Mouse (Mus musculus) activated CD4-positive, CD25-positive, alpha-beta regulatory T cell, adult 9 weeks (primary cell): ENCODE data around the gene Dmrtc1c2. TPM values are rescaled to one million over a fixed set of nuclear protein-coding genes. Genes with fewer than 3 reads are reported as not detected.

Experiments used
- polyA plus RNA-seq: library from polyadenylated mRNA; unstranded; fragments of 100-300 nt; shearing (Covaris generic); gene quantifications from one replicate; pipeline ENCODE4 v1.2.1, GENCODE M21; 2017

Gene Dmrtc1c2
- not detected for polyA plus RNA-seq

DNA sequence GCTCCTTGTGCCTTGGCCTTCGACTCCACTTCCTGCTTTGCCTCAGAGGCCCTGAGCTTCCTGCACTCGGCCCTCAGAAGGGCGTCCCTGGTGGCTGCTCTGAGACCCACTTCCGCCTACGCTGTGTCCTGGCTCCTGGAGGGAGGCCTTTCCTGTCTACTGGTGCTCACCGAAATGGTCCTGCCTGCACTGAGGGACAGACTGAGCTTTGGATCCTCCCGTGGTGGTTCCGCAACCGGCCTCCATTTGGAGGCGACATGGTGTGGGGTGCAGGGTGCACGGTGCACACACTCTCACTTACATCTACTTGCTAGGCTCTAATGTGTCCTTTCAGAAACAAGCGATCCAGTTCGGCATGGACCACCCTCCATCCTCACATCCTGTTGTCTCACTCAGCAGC, at the start of gene Dmrtc1c2:
Dmrtc1c2 (minus strand) TSS at position 101 of the 400 bp plus-strand sequence.

DNA sequence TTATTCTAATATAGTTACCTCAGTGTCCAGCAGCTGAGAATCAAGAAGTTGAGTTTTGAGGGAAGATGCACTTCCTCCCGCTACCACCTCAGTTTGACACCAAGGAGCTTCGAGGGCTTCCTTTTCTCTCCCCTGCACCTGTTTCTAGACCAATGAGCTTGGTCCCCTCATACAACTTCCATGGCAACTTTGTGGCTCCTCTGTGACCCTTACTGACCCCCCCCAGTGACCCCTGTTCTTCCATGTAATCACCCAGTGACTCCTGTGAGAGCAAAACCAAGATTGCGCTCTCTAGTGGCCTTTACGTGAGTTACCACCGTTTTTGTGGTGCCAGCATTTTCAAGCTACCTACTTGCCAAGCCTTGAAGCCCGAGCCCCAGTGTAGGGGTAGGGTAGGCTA, 13.5 kb upstream of the Dmrtc1c2 start, which contains the start of gene 1700031F05Rik:
1700031F05Rik (minus strand) TSS at position 101 of the 400 bp plus-strand sequence.

GRCm38 (mm10) chrX:102802663-102803062, 51.8 kb downstream of the Dmrtc1c2 start, which contains the start of gene Dmrtc1c1:
TSS of gene Dmrtc1c1 (plus strand) at chrX:102802963.

Other genes starting within 250 kb of the Dmrtc1c2 start
- gene Phka1, start 210.4 kb downstream of the Dmrtc1c2 start, polyA plus RNA-seq, result 0.13 TPM
- gene Gm3880, start 167.6 kb downstream of the Dmrtc1c2 start, polyA plus RNA-seq, result not detected
- not detected for gene Gm9112, start 147.0 kb downstream of the Dmrtc1c2 start, polyA plus RNA-seq
- gene Dmrtc1b, start 146.8 kb downstream of the Dmrtc1c2 start, polyA plus RNA-seq, result not detected
- gene Dmrtc1c1, start 51.7 kb downstream of the Dmrtc1c2 start, polyA plus RNA-seq, result not detected
- not detected for gene 1700031F05Rik, start 13.4 kb upstream of the Dmrtc1c2 start, polyA plus RNA-seq
- gene Dmrtc1a, start 54.1 kb upstream of the Dmrtc1c2 start, polyA plus RNA-seq, result not detected
- gene 1700011M02Rik, start 54.3 kb upstream of the Dmrtc1c2 start, polyA plus RNA-seq, result not detected
- not detected for gene 1700018G05Rik, start 73.8 kb upstream of the Dmrtc1c2 start, polyA plus RNA-seq